Mouse (Mus musculus) MEL (cell line): ENCODE data around the gene Cyfip2. TPM values are rescaled to one million over a fixed set of nuclear protein-coding genes. Genes with fewer than 3 reads are reported as not detected.

Experiments
- DNase-seq: peaks from one replicate; pipeline ENCODE4 v3.0.0; 2011; ENCODE audit warnings: low read depth, low spot score
- H3K27ac ChIP-seq: 2 replicates; pipeline ENCODE4 v1.5.1; 2012; ENCODE audit warnings: low read depth, mild to moderate bottlenecking, control low read depth, low read length, moderate library complexity; ENCODE audit not compliant: control insufficient read depth
- H3K27me3 ChIP-seq, 2 experiments: fragments of 150-350 bp in 1 of 2; sonication (generic) in 1 of 2; 2 replicates each; pipeline ENCODE4 v1.6.1; 2012; ENCODE audit warnings: low read length in 2 of 2, mild to moderate bottlenecking in 2 of 2, improper control_type of control experiment in 1 of 2, moderate library complexity in 1 of 2; ENCODE audit not compliant: insufficient read depth in 2 of 2, control insufficient read depth in 1 of 2
- H3K36me3 ChIP-seq, 2 experiments: 2 replicates each; pipeline ENCODE4 v1.6.1; 2012 to 2014; ENCODE audit warnings: low read length in 2 of 2, improper control_type of control experiment in 1 of 2, inconsistent platforms in 1 of 2, mild to moderate bottlenecking in 1 of 2; ENCODE audit not compliant: insufficient read depth in 2 of 2, control insufficient read depth in 1 of 2
- H3K4me1 ChIP-seq, 2 experiments: fragments of 150-350 bp in 1 of 2; sonication (generic) in 1 of 2; 2 replicates each; pipeline ENCODE4 v1.6.1; 2012; ENCODE audit warnings: low read length in 2 of 2, improper control_type of control experiment in 1 of 2, mild to moderate bottlenecking in 1 of 2; ENCODE audit not compliant: insufficient read depth in 2 of 2, control insufficient read depth in 1 of 2
- H3K4me3 ChIP-seq, 2 experiments: fragments of 150-350 bp in 1 of 2; sonication (generic) in 1 of 2; 2 replicates each; pipeline ENCODE4 v1.5.1; 2012; ENCODE audit warnings: low read depth in 2 of 2, low read length in 2 of 2, mild to moderate bottlenecking in 2 of 2, moderate library complexity in 2 of 2, control low read depth in 1 of 2, improper control_type of control experiment in 1 of 2; ENCODE audit not compliant: control insufficient read depth in 1 of 2, insufficient read depth in 1 of 2
- H3K79me2 ChIP-seq: 2 replicates; pipeline ENCODE4 v1.6.1; 2012; ENCODE audit warnings: mild to moderate bottlenecking, low read length, moderate library complexity; ENCODE audit not compliant: control insufficient read depth, poor library complexity, insufficient read depth
- H3K9ac ChIP-seq: 2 replicates; pipeline ENCODE4 v1.6.1; 2012; ENCODE audit warnings: low read depth, mild to moderate bottlenecking, control low read depth, low read length, moderate library complexity; ENCODE audit not compliant: control insufficient read depth, poor library complexity, severe bottlenecking
- H3K9me3 ChIP-seq: fragments of 150-350 bp; sonication (generic); replicated peaks from 2 replicates; pipeline ENCODE4 v1.6.1; 2012; ENCODE audit warnings: mild to moderate bottlenecking, low read length, improper control_type of control experiment, moderate library complexity; ENCODE audit not compliant: insufficient read depth
- CHD1 ChIP-seq: IDR thresholded peaks from 2 replicates; pipeline ENCODE4 v1.6.1; 2012; ENCODE audit warnings: low read depth, mild to moderate bottlenecking, inconsistent platforms, low read length, improper control_type of control experiment
- CHD2 ChIP-seq: IDR thresholded peaks from 2 replicates; pipeline ENCODE4 v1.6.1; 2011; ENCODE audit warnings: low read length, improper control_type of control experiment
- CTCF ChIP-seq, 3 experiments: IDR thresholded peaks in 2 of 3; conservative IDR thresholded peaks in 1 of 3; 2 replicates each; pipeline ENCODE4 v1.5.1; 2011 to 2012; ENCODE audit warnings: low read length in 3 of 3, low read depth in 2 of 3, mild to moderate bottlenecking in 2 of 3, improper control_type of control experiment in 1 of 3, inconsistent platforms in 1 of 3, mixed read lengths in 1 of 3, moderate library complexity in 1 of 3; ENCODE audit not compliant: control insufficient read depth in 1 of 3, insufficient read depth in 1 of 3, poor library complexity in 1 of 3, severe bottlenecking in 1 of 3
- EP300 ChIP-seq, 2 experiments: IDR thresholded peaks; 2 replicates each; pipeline ENCODE4 v1.6.1; 2011; ENCODE audit warnings: improper control_type of control experiment in 2 of 2, low read length in 2 of 2, low read depth in 1 of 2, mild to moderate bottlenecking in 1 of 2
- HCFC1 ChIP-seq: IDR thresholded peaks from 2 replicates; pipeline ENCODE4 v1.6.1; 2012; ENCODE audit warnings: low read depth, mild to moderate bottlenecking, inconsistent platforms, low read length, improper control_type of control experiment, moderate library complexity
- MAFK ChIP-seq: IDR thresholded peaks from 2 replicates; pipeline ENCODE4 v1.6.1; 2011; ENCODE audit warnings: low read depth, mild to moderate bottlenecking, low read length, improper control_type of control experiment, borderline replicate concordance
- MAX ChIP-seq: IDR thresholded peaks from 2 replicates; pipeline ENCODE4 v1.6.1; 2011; ENCODE audit warnings: low read length, improper control_type of control experiment
- MAZ ChIP-seq: IDR thresholded peaks from 2 replicates; pipeline ENCODE4 v1.6.1; 2012; ENCODE audit warnings: low read depth, mild to moderate bottlenecking, inconsistent platforms, low read length, improper control_type of control experiment
- MYB ChIP-seq: IDR thresholded peaks from 2 replicates; pipeline ENCODE4 v1.6.1; 2011; ENCODE audit warnings: mild to moderate bottlenecking, low read depth, low read length, improper control_type of control experiment
- NELFE ChIP-seq: IDR thresholded peaks from 2 replicates; pipeline ENCODE4 v1.6.1; 2011; ENCODE audit warnings: low read depth, low read length, improper control_type of control experiment
- NRF1 ChIP-seq: IDR thresholded peaks from 2 replicates; pipeline ENCODE4 v1.6.1; 2014; ENCODE audit warnings: low read depth, mild to moderate bottlenecking, inconsistent platforms, low read length, improper control_type of control experiment, moderate library complexity; ENCODE audit not compliant: poor library complexity, insufficient read depth, severe bottlenecking
- POLR2AphosphoS2 ChIP-seq: IDR thresholded peaks from 2 replicates; pipeline ENCODE4 v1.6.1; 2011; ENCODE audit warnings: low read length, improper control_type of control experiment
- POLR2AphosphoS5 ChIP-seq: IDR thresholded peaks from 2 replicates; pipeline ENCODE4 v1.6.1; 2012; ENCODE audit warnings: low read depth, borderline replicate concordance, mild to moderate bottlenecking, inconsistent platforms, low read length, moderate library complexity, mixed read lengths
- RAD21 ChIP-seq: IDR thresholded peaks from 2 replicates; pipeline ENCODE4 v1.6.1; 2011; ENCODE audit warnings: mild to moderate bottlenecking, low read depth, low read length, improper control_type of control experiment
- SMC3 ChIP-seq: IDR thresholded peaks from 2 replicates; pipeline ENCODE4 v1.6.1; 2011; ENCODE audit warnings: low read depth, low read length, improper control_type of control experiment
- TAL1 ChIP-seq: IDR thresholded peaks from 2 replicates; pipeline ENCODE4 v1.6.1; 2012; ENCODE audit warnings: mild to moderate bottlenecking, inconsistent platforms, low read length, moderate library complexity, mixed read lengths
- TCF12 ChIP-seq: IDR thresholded peaks from 2 replicates; pipeline ENCODE4 v1.6.1; 2014; ENCODE audit warnings: low read depth, mild to moderate bottlenecking, inconsistent platforms, low read length, improper control_type of control experiment, moderate library complexity
- ZC3H11A ChIP-seq: IDR thresholded peaks from 2 replicates; pipeline ENCODE4 v1.6.1; 2012; ENCODE audit warnings: low read depth, mild to moderate bottlenecking, inconsistent platforms, low read length, improper control_type of control experiment
- ZMIZ1 ChIP-seq: IDR thresholded peaks from 2 replicates; pipeline ENCODE4 v1.6.1; 2012; ENCODE audit warnings: low read depth, mild to moderate bottlenecking, inconsistent platforms, low read length, improper control_type of control experiment, moderate library complexity
- ZNF384 ChIP-seq: IDR thresholded peaks from 2 replicates; pipeline ENCODE4 v1.6.1; 2012; ENCODE audit warnings: low read depth, mild to moderate bottlenecking, inconsistent platforms, low read length, improper control_type of control experiment
- polyA plus RNA-seq, 2 experiments: library from polyadenylated mRNA; stranded (reverse) in 1 of 2; unstranded in 1 of 2; fragments of >175 nt in 1 of 2; fragments of >200 nt in 1 of 2; gene quantifications; 2 replicates each; pipeline versions ENCODE4 v1.2.1 to v1.2.4; 2012; ENCODE audit warnings: low replicate concordance in 2 of 2, low read depth in 1 of 2; ENCODE audit not compliant: insufficient read length in 2 of 2, insufficient read depth in 1 of 2, missing spikeins in 1 of 2
- total RNA-seq: library from RNA; depleted of rRNA; stranded (reverse); fragments of 300-350 nt; gene quantifications from 2 replicates; pipeline ENCODE4 v1.2.3, GENCODE M21; 2012

The Cyfip2 gene
- total and polyA plus RNA-seq, 3 experiments, result 9.9 to 31.8 (median 18.9) TPM

DNA sequence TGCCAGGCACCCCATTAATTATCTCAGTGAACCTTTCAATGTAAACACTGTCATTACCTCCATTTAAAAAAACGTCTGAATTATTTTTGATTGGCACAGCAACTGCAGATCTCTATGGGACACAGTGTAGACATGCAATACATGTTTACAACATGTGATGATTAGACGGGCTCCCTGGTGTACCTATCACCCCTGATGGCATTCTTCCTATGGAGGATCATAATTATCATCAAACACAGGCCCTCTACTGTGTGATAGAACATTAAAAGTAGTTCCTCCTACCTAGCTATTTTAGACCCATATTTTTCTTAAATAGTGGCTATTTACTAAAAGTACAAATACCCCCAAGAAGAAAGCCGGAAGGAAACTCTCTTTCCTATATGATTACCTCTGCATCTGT is 42.8 kb downstream of the Cyfip2 start:
- no peaks in the 10 kb centered on the region for H3K79me2 ChIP-seq
- no peaks in the 10 kb centered on the region for H3K27me3 ChIP-seq
- no peaks in the 10 kb centered on the region for H3K4me1 ChIP-seq
- DNase-seq, result no peak
- H3K9ac ChIP-seq, result no peak overlapping the region
- peaks cover 0 to 10% of the 10 kb centered on the region in 2 experiments; a peak in 2 of 4 replicates for H3K36me3 ChIP-seq
- TF ChIP-seq TAL1 (no peak), MYB (no peak), HCFC1 (no peak), CTCF (IDR thresholded peaks at IDR 0.05 in 2 of 3, conservative IDR thresholded peaks at IDR 0.05 in 1 of 3; ENCODE audit: control insufficient read depth in 1 of 3, insufficient read depth in 1 of 3, low read depth in 2 of 3, low read length in 3 of 3, poor library complexity in 1 of 3, severe bottlenecking in 1 of 3) (no peak), CHD2 (no peak), MAZ (no peak), EP300 (IDR thresholded peaks at IDR 0.05; ENCODE audit: low read depth in 1 of 2, low read length in 2 of 2) (no peak), ZC3H11A (no peak), NELFE (no peak)
- H3K4me3 ChIP-seq, result no peak overlapping the region
- H3K9me3 ChIP-seq, result no peaks in the 10 kb centered on the region
- H3K27ac ChIP-seq, result no peak overlapping the region

- H3K4me1 ChIP-seq, result no peaks in the 10 kb centered on the region
- H3K9me3 ChIP-seq, result no peaks in the 10 kb centered on the region
- no peak overlapping the region for H3K27ac ChIP-seq
- TF ChIP-seq TCF12 (no peak), TAL1 (no peak), MAFK (no peak), RAD21 (no peak), ZNF384 (no peak), CHD2 (no peak), ZMIZ1 (no peak), NRF1 (no peak), POLR2AphosphoS5 (no peak), CTCF (IDR thresholded peaks at IDR 0.05 in 2 of 3, conservative IDR thresholded peaks at IDR 0.05 in 1 of 3; ENCODE audit: control insufficient read depth in 1 of 3, insufficient read depth in 1 of 3, low read depth in 2 of 3, low read length in 3 of 3, poor library complexity in 1 of 3, severe bottlenecking in 1 of 3) (no peak), MAX (no peak), CHD1 (no peak), POLR2AphosphoS2 (no peak), SMC3 (no peak), EP300 (IDR thresholded peaks at IDR 0.05; ENCODE audit: low read depth in 1 of 2, low read length in 2 of 2) (no peak)
- H3K4me3 ChIP-seq, result no peak overlapping the region
- no peak for DNase-seq
- no peak overlapping the region for H3K9ac ChIP-seq
- H3K27me3 ChIP-seq, result no peaks in the 10 kb centered on the region
- H3K79me2 ChIP-seq, result no peaks in the 10 kb centered on the region
- H3K36me3 ChIP-seq, result peaks cover 0 to 9% of the 10 kb centered on the region in 2 experiments; a peak in 2 of 4 replicates
These were observed 43.3 kb downstream of the Cyfip2 start for GRCm38 (mm10) chr11:46269391-46269790.
